Mouse (Mus musculus) stomach, embryonic 16.5 days (tissue): ENCODE data around the gene Cox14. TPM values are rescaled to one million over a fixed set of nuclear protein-coding genes. Genes with fewer than 3 reads are reported as not detected.

Source experiments
- ATAC-seq: fragments of 200-750 bp; cut with Nextera tagmentation; 2 replicates; pipeline ENCODE4 v1.8.0; 2017; ENCODE audit warnings: moderate number of reproducible peaks, moderate TSS enrichment; ENCODE audit not compliant: insufficient read depth, low FRiP score
- H3K27ac ChIP-seq: fragments of 300-500 bp; sonication (generic); 2 replicates; pipeline ENCODE4 v1.5.1; 2014; ENCODE audit warnings: low read length
- H3K27me3 ChIP-seq: fragments of 300-500 bp; sonication (generic); 2 replicates; pipeline ENCODE4 v1.6.1; 2014; ENCODE audit warnings: low read length, control low read depth, mixed read lengths; ENCODE audit not compliant: control insufficient read depth, insufficient read depth
- H3K36me3 ChIP-seq: fragments of 300-500 bp; sonication (generic); 2 replicates; pipeline ENCODE4 v1.6.1; 2014; ENCODE audit warnings: low read length; ENCODE audit not compliant: control insufficient read depth, insufficient read depth
- H3K4me1 ChIP-seq: fragments of 300-500 bp; sonication (generic); 2 replicates; pipeline ENCODE4 v1.6.1; 2014; ENCODE audit warnings: low read length, control low read depth, mixed read lengths; ENCODE audit not compliant: control insufficient read depth, insufficient read depth
- H3K4me2 ChIP-seq: fragments of 300-500 bp; sonication (generic); 2 replicates; pipeline ENCODE4 v1.6.1; 2014; ENCODE audit warnings: low read depth, low read length, mixed read lengths
- H3K4me3 ChIP-seq: fragments of 300-500 bp; sonication (generic); replicated peaks from 2 replicates; pipeline ENCODE4 v1.5.1; 2014; ENCODE audit warnings: mild to moderate bottlenecking, low read length
- H3K9ac ChIP-seq: fragments of 300-500 bp; sonication (generic); 2 replicates; pipeline ENCODE4 v1.6.1; 2014; ENCODE audit warnings: low read length
- H3K9me3 ChIP-seq: fragments of 300-500 bp; sonication (generic); replicated peaks from 2 replicates; pipeline ENCODE4 v1.6.1; 2016; ENCODE audit warnings: low read length, control low read depth; ENCODE audit not compliant: control insufficient read depth
- WGBS: fragments of 180-500 bp; shearing (Covaris S2); extraction: QIAGEN DNeasy Blood & Tissue Kit; methylation state at CpG from one replicate; pipeline ENCODE4 v1.1.7; 2014; 5-methylcytosine and 5-hydroxymethylcytosine counted together
- polyA plus RNA-seq: library from polyadenylated mRNA; unstranded; fragments of >200 nt; fragmentation: Nextera tagmentation; extraction: Ambion mirVana; gene quantifications from 2 replicates; pipeline ENCODE4 v1.2.1, GENCODE M21; 2015

Cox14 gene
- polyA plus RNA-seq, 1 experiment from 2014 or later: 171 TPM

GRCm38 (mm10) chr15:99714206-99714605 is 11.2 kb upstream of the Cox14 start:
- Histone ChIP-seq H3K4me1 (no peaks in the 10 kb centered on the region), H3K4me3 (no peak overlapping the region), H3K27ac (no peak overlapping the region; the same call in 1 of the 2 replicates), H3K36me3 (peaks cover 18% of the 10 kb centered on the region; the same call in 1 of the 2 replicates), H3K27me3 (no peaks in the 10 kb centered on the region), H3K9me3 (no peaks in the 10 kb centered on the region), H3K9ac (no peak overlapping the region), H3K4me2 (no peak overlapping the region)
- ATAC-seq: no peak
- 73% methylated on average over 4 of the region's 4 CpGs for WGBS

- Histone ChIP-seq H3K4me1 (no peaks in the 10 kb centered on the region), H3K9me3 (no peaks in the 10 kb centered on the region), H3K36me3 (0 out of 2 replicates have a peak, but pooled peaks cover 14% of the 10 kb centered on the region), H3K27me3 (no peaks in the 10 kb centered on the region), H3K4me3 (no peak overlapping the region), H3K27ac (no peak overlapping the region), H3K9ac (no peak overlapping the region), H3K4me2 (no peak overlapping the region)
- no peak for ATAC-seq
- 60% methylated on average over 7 of the region's 7 CpGs for WGBS
Observed at GRCm38 (mm10) chr15:99714858-99715257, 10.6 kb upstream of the Cox14 start.

- Histone ChIP-seq H3K27ac (no peak overlapping the region), H3K9me3 (no peaks in the 10 kb centered on the region), H3K4me2 (no peak overlapping the region), H3K27me3 (no peaks in the 10 kb centered on the region), H3K4me1 (no peaks in the 10 kb centered on the region), H3K4me3 (no peak overlapping the region), H3K36me3 (0 out of 2 replicates have a peak, but pooled peaks cover 14% of the 10 kb centered on the region), H3K9ac (no peak overlapping the region)
- 76% methylated on average over 13 of the region's 13 CpGs for WGBS
- ATAC-seq: no peak
Observed at GRCm38 (mm10) chr15:99715361-99715865, 10.0 kb upstream of the Cox14 start.

GRCm38 (mm10) chr15:99715982-99716746 is 9.3 kb upstream of the Cox14 start:
- 0 out of 2 replicates have a peak, but pooled peaks cover 14% of the 10 kb centered on the region for H3K36me3 ChIP-seq
- H3K4me1 ChIP-seq: no peaks in the 10 kb centered on the region
- no peaks in the 10 kb centered on the region for H3K9me3 ChIP-seq
- no peak overlapping the region for H3K9ac ChIP-seq
- WGBS: 61% methylated on average over 11 of the region's 11 CpGs
- no peak overlapping the region for H3K4me3 ChIP-seq
- no peak for ATAC-seq
- no peak overlapping the region for H3K27ac ChIP-seq
- H3K27me3 ChIP-seq: no peaks in the 10 kb centered on the region
- H3K4me2 ChIP-seq: no peak overlapping the region

- H3K27ac ChIP-seq: no peak overlapping the region
- whole genome bisulfite sequencing: 85% methylated on average over 12 of the region's 12 CpGs
- H3K27me3 ChIP-seq: no peaks in the 10 kb centered on the region
- ATAC-seq: no peak
- no peaks in the 10 kb centered on the region for H3K9me3 ChIP-seq
- H3K4me3 ChIP-seq: no peak overlapping the region
- no peak overlapping the region; the same call in 1 of the 2 replicates for H3K9ac ChIP-seq
- no peak overlapping the region for H3K4me2 ChIP-seq
- H3K36me3 ChIP-seq: 0 out of 2 replicates have a peak, but pooled peaks cover 13% of the 10 kb centered on the region
- H3K4me1 ChIP-seq: no peaks in the 10 kb centered on the region
Observed at GRCm38 (mm10) chr15:99716814-99717213, 8.6 kb upstream of the Cox14 start.

GRCm38 (mm10) chr15:99717386-99718334 is 7.8 kb upstream of the Cox14 start, which contains the start of gene Gpd1:
Gene Gpd1, plus strand, starts transcription at chr15:99717515.
- Histone ChIP-seq H3K4me1 (no peaks in the 10 kb centered on the region), H3K27me3 (no peaks in the 10 kb centered on the region), H3K27ac (no peak within 1 kb of the TSS), H3K36me3 (0 out of 2 replicates have a peak, but pooled peaks cover 7% of the 10 kb centered on the region), H3K4me2 (no peak within 1 kb of the TSS), H3K9me3 (no peaks in the 10 kb centered on the region), H3K9ac (peak within 1 kb of the TSS; percentile 48), H3K4me3 (no peak within 1 kb of the TSS)
- ATAC-seq: 0 out of 2 replicates have a peak, but pooled peaks have one; percentile 27
- 63% methylated on average over 25 of the region's 26 CpGs for WGBS

- no peak overlapping the region for H3K9ac ChIP-seq
- 0 out of 2 replicates have a peak, but pooled peaks cover 7% of the 10 kb centered on the region for H3K36me3 ChIP-seq
- no peaks in the 10 kb centered on the region for H3K27me3 ChIP-seq
- H3K9me3 ChIP-seq: no peaks in the 10 kb centered on the region
- H3K4me1 ChIP-seq: peaks cover 6% of the 10 kb centered on the region
- WGBS: 87% methylated on average over 9 of the region's 9 CpGs
- H3K4me3 ChIP-seq: no peak overlapping the region
- no peak overlapping the region for H3K4me2 ChIP-seq
- H3K27ac ChIP-seq: no peak overlapping the region
- ATAC-seq: no peak
Observed at GRCm38 (mm10) chr15:99718461-99719021, 6.9 kb upstream of the Cox14 start.

- H3K36me3 ChIP-seq: no peaks in the 10 kb centered on the region
- H3K9me3 ChIP-seq: no peaks in the 10 kb centered on the region
- WGBS: 70% methylated on average over 8 of the region's 8 CpGs
- no peak overlapping the region for H3K27ac ChIP-seq
- H3K9ac ChIP-seq: no peak overlapping the region
- no peak for ATAC-seq
- H3K4me3 ChIP-seq: no peak overlapping the region
- no peak overlapping the region for H3K4me2 ChIP-seq
- peaks cover 19% of the 10 kb centered on the region for H3K4me1 ChIP-seq
- H3K27me3 ChIP-seq: no peaks in the 10 kb centered on the region
Observed at GRCm38 (mm10) chr15:99719865-99720264, 5.6 kb upstream of the Cox14 start.
